Mouse (Mus musculus) E14TG2a.4 (cell line): ENCODE measurements at regions not wholly inside any gene's neighbourhood (a gene's known extent, or its start where the extent isn't known, plus 50 kb on each side); places are given as distances from the start of the nearest gene placed in this dataset.

Source experiments
- H3K27me3 ChIP-seq: 2 replicates; pipeline ENCODE4 v1.6.1; 2014; ENCODE audit warnings: low read length, control low read depth; ENCODE audit not compliant: insufficient read depth
- H3K36me3 ChIP-seq: 2 replicates; pipeline ENCODE4 v1.6.1; 2014; ENCODE audit warnings: low read length, control low read depth; ENCODE audit not compliant: insufficient read depth
- H3K4me1 ChIP-seq: replicated peaks from 2 replicates; pipeline ENCODE4 v1.6.1; 2014; ENCODE audit warnings: low read depth, low read length, control low read depth
- H3K4me3 ChIP-seq: replicated peaks from 2 replicates; pipeline ENCODE4 v1.5.1; 2014; ENCODE audit warnings: mild to moderate bottlenecking, low read length
- H3K9me3 ChIP-seq: 2 replicates; pipeline ENCODE4 v1.6.1; 2014; ENCODE audit warnings: low read length, control low read depth
- CTCF ChIP-seq: conservative IDR thresholded peaks from 2 replicates; pipeline ENCODE4 v1.5.1; 2014; ENCODE audit warnings: low read length
- NANOG ChIP-seq: IDR thresholded peaks from 2 replicates; pipeline ENCODE4 v1.6.1; 2014; ENCODE audit warnings: borderline replicate concordance, low read length, mixed read lengths
- POU5F1 ChIP-seq: IDR thresholded peaks from 2 replicates; pipeline ENCODE4 v1.6.1; 2014; ENCODE audit warnings: low read length, borderline replicate concordance

- H3K9me3 ChIP-seq: no peaks in the 10 kb centered on the region
- H3K4me1 ChIP-seq: peaks cover 10% of the 10 kb centered on the region; the same call in 1 of the 2 replicates
- H3K4me3 ChIP-seq: no peak overlapping the region
- H3K27me3 ChIP-seq: no peaks in the 10 kb centered on the region
- no peaks in the 10 kb centered on the region for H3K36me3 ChIP-seq
- TF ChIP-seq NANOG (no peak), POU5F1 (no peak), CTCF (no peak)
These were observed 226.6 kb downstream of the C1d start for GRCm38 (mm10) chr11:17483849-17484441.

- peaks cover 7% of the 10 kb centered on the region for H3K9me3 ChIP-seq
- TF ChIP-seq POU5F1: no peak
- no peak for TF ChIP-seq CTCF
- H3K36me3 ChIP-seq: no peaks in the 10 kb centered on the region
- H3K4me3 ChIP-seq: no peak overlapping the region
- no peaks in the 10 kb centered on the region for H3K4me1 ChIP-seq
- no peaks in the 10 kb centered on the region for H3K27me3 ChIP-seq
These were observed 244.0 kb downstream of the C1d start for GRCm38 (mm10) chr11:17501120-17502043.

GRCm38 (mm10) chr11:17502052-17502451 lies 244.7 kb downstream of the C1d start:
- no peak overlapping the region for H3K4me3 ChIP-seq
- TF ChIP-seq NANOG (no peak), CTCF (no peak), POU5F1 (no peak)

GRCm38 (mm10) chr11:17522220-17522919 lies 265.0 kb downstream of the C1d start:
- TF ChIP-seq POU5F1 (no peak), CTCF (no peak), NANOG (no peak)
- peaks cover 51% of the 10 kb centered on the region for H3K4me1 ChIP-seq
- 0 out of 2 replicates have a peak, but pooled peaks cover 3% of the 10 kb centered on the region for H3K9me3 ChIP-seq
- H3K4me3 ChIP-seq: no peak overlapping the region
- 0 out of 2 replicates have a peak, but pooled peaks cover 4% of the 10 kb centered on the region for H3K27me3 ChIP-seq
- no peaks in the 10 kb centered on the region for H3K36me3 ChIP-seq

More at GRCm38 (mm10) chr11:17502052-17502451, 244.7 kb downstream of the C1d start:
- H3K9me3 ChIP-seq: peaks cover 13% of the 10 kb centered on the region
- no peaks in the 10 kb centered on the region for H3K4me1 ChIP-seq
- H3K27me3 ChIP-seq: no peaks in the 10 kb centered on the region
- H3K36me3 ChIP-seq: no peaks in the 10 kb centered on the region

GRCm38 (mm10) chr11:17523329-17523728 lies 265.9 kb downstream of the C1d start:
- Histone ChIP-seq H3K9me3 (0 out of 2 replicates have a peak, but pooled peaks cover 3% of the 10 kb centered on the region), H3K27me3 (0 out of 2 replicates have a peak, but pooled peaks cover 4% of the 10 kb centered on the region), H3K36me3 (no peaks in the 10 kb centered on the region), H3K4me3 (no peak overlapping the region), H3K4me1 (peaks cover 57% of the 10 kb centered on the region)
- TF ChIP-seq NANOG (no peak), POU5F1 (no peak)

- Histone ChIP-seq H3K36me3 (no peaks in the 10 kb centered on the region), H3K4me3 (no peak overlapping the region), H3K27me3 (0 out of 2 replicates have a peak, but pooled peaks cover 4% of the 10 kb centered on the region), H3K4me1 (peaks cover 57% of the 10 kb centered on the region), H3K9me3 (no peaks in the 10 kb centered on the region)
- TF ChIP-seq POU5F1: no peak
- TF ChIP-seq CTCF: no peak
- TF ChIP-seq NANOG: no peak
These were observed 267.8 kb downstream of the C1d start for GRCm38 (mm10) chr11:17524985-17525775.

- Histone ChIP-seq H3K36me3 (no peaks in the 10 kb centered on the region), H3K4me3 (no peak overlapping the region), H3K27me3 (0 out of 2 replicates have a peak, but pooled peaks cover 4% of the 10 kb centered on the region), H3K9me3 (no peaks in the 10 kb centered on the region), H3K4me1 (peaks cover 56% of the 10 kb centered on the region)
- TF ChIP-seq POU5F1 (no peak), NANOG (no peak)
These were observed 269.1 kb downstream of the C1d start for GRCm38 (mm10) chr11:17526476-17526875.
